Mouse (Mus musculus): Measurements from ENCODE around the gene Lama5. TPM values are rescaled to one million over a fixed set of nuclear protein-coding genes. Genes with fewer than 3 reads are reported as not detected.
A peak's percentile ranks its signal among the peaks of the same experiment; 100 is the strongest.

Lama5 gene
- total and polyA plus RNA-seq, 2 experiments from 2014 or later: 3.5 to 16.5 TPM

DNA sequence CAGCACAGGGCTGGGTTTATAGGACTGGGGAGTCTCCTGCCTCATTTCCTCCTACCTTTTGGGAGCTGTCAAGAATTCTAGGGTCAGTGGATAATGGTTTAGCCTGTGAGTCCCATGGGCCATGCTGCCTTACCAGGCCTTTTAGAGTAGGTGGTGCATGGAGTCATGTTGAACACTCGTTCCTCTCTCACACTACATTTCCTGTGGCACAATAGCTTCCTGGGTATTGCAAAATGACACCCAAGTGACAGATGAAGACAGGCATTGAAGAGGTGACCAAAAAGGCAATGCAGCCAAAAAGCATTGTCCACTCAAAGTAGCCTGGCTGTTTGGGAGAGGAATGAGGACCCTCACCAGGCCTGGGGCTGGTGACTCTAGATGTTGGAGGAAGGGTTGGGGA, 98.0 kb downstream of the Lama5 start:
- Histone ChIP-seq H3K27ac (peak overlapping the region; percentile 2; the same call in 1 of the 2 replicates), H3K36me3 (ENCODE audit: insufficient read depth, low read length) (peaks cover 4% of the 10 kb centered on the region; the same call in 1 of the 2 replicates), H3K4me2 (ENCODE audit: low read depth, low read length) (no peak overlapping the region), H3K4me3 (ENCODE audit: low read length) (no peak overlapping the region), H3K4me1 (ENCODE audit: insufficient read depth, low read length) (peaks cover 14% of the 10 kb centered on the region; the same call in 1 of the 2 replicates), H3K9ac (replicated peaks; ENCODE audit: low read length) (no peak overlapping the region), H3K27me3 (ENCODE audit: insufficient read depth, low read length) (no peaks in the 10 kb centered on the region), H3K9me3 (ENCODE audit: low read length) (no peaks in the 10 kb centered on the region)
- no peak for TF ChIP-seq CTCF (IDR thresholded peaks at IDR 0.05; ENCODE audit: low read depth)
- no peak for DNase-seq (ENCODE audit: low spot score)
- 65% methylated on average over 1 of the region's 1 CpGs for whole genome bisulfite sequencing
- ATAC-seq: no peak

Small RNA genes lying within 50 kb of the gene (microRNA-seq; reads per million reads assigned to microRNA genes)
- gene Mir3091 (0 to 0.88 reads per million in 2 experiments), gene Mir7005 (0 reads per million in 2 experiments)

Other genes with a start within 250 kb of the Lama5 start
- gene Taf4, start 249.2 kb downstream of the Lama5 start, total RNA-seq (2014; rRNA removed): 12.1 and 13.6 TPM in 2 replicates
- 2.5 and 3.0 TPM in 2 replicates for gene Taf4, start 249.2 kb downstream of the Lama5 start, polyA plus RNA-seq (2015; fragmentation: Nextera tagmentation; extraction: Ambion mirVana)
- 88.2 and 102 TPM in 2 replicates for gene Lsm14b, start 200.9 kb downstream of the Lama5 start, total RNA-seq (2014; rRNA removed)
- gene Lsm14b, start 200.9 kb downstream of the Lama5 start, polyA plus RNA-seq (2015; fragmentation: Nextera tagmentation; extraction: Ambion mirVana): 21.0 and 21.3 TPM in 2 replicates
- 196 and 230 TPM in 2 replicates for gene Psma7, start 183.4 kb downstream of the Lama5 start, total RNA-seq (2014; rRNA removed)
- gene Psma7, start 183.4 kb downstream of the Lama5 start, polyA plus RNA-seq (2015; fragmentation: Nextera tagmentation; extraction: Ambion mirVana): 585 TPM in 2 replicates
- gene Ss18l1, start 183.3 kb downstream of the Lama5 start, total RNA-seq (2014; rRNA removed): 80.7 and 100 TPM in 2 replicates
- gene Ss18l1, start 183.3 kb downstream of the Lama5 start, polyA plus RNA-seq (2015; fragmentation: Nextera tagmentation; extraction: Ambion mirVana): 34.2 and 37.2 TPM in 2 replicates
- 17.2 and 17.3 TPM in 2 replicates for gene Mtg2, start 155.3 kb downstream of the Lama5 start, total RNA-seq (2014; rRNA removed)
- gene Mtg2, start 155.3 kb downstream of the Lama5 start, polyA plus RNA-seq (2015; fragmentation: Nextera tagmentation; extraction: Ambion mirVana): 23.3 and 23.9 TPM in 2 replicates
- gene Hrh3, start 121.4 kb downstream of the Lama5 start, total RNA-seq (2014; rRNA removed): 5.9 and 11.4 TPM in 2 replicates
- 3.4 and 3.6 TPM in 2 replicates for gene Hrh3, start 121.4 kb downstream of the Lama5 start, polyA plus RNA-seq (2015; fragmentation: Nextera tagmentation; extraction: Ambion mirVana)
- 39.2 and 44.0 TPM in 2 replicates for gene Osbpl2, start 106.6 kb downstream of the Lama5 start, total RNA-seq (2014; rRNA removed)
- gene Osbpl2, start 106.6 kb downstream of the Lama5 start, polyA plus RNA-seq (2015; fragmentation: Nextera tagmentation; extraction: Ambion mirVana): 56.0 and 57.9 TPM in 2 replicates
- 107 and 119 TPM in 2 replicates for gene Adrm1, start 54.4 kb downstream of the Lama5 start, total RNA-seq (2014; rRNA removed)
- 207 and 210 TPM in 2 replicates for gene Adrm1, start 54.4 kb downstream of the Lama5 start, polyA plus RNA-seq (2015; fragmentation: Nextera tagmentation; extraction: Ambion mirVana)
- 752 and 857 TPM in 2 replicates for gene Rps21, start 31.5 kb upstream of the Lama5 start, total RNA-seq (2014; rRNA removed)
- 445 and 465 TPM in 2 replicates for gene Rps21, start 31.5 kb upstream of the Lama5 start, polyA plus RNA-seq (2015; fragmentation: Nextera tagmentation; extraction: Ambion mirVana)
- 56.8 and 60.5 TPM in 2 replicates for gene Cables2, start 47.6 kb upstream of the Lama5 start, total RNA-seq (2014; rRNA removed)
- 25.1 and 26.4 TPM in 2 replicates for gene Cables2, start 47.6 kb upstream of the Lama5 start, polyA plus RNA-seq (2015; fragmentation: Nextera tagmentation; extraction: Ambion mirVana)
- not detected in 2 replicates for gene Rbbp8nl, start 64.0 kb upstream of the Lama5 start, total RNA-seq (2014; rRNA removed)
- not detected in 2 replicates for gene Rbbp8nl, start 64.0 kb upstream of the Lama5 start, polyA plus RNA-seq (2015; fragmentation: Nextera tagmentation; extraction: Ambion mirVana)
- gene Gata5, start 108.8 kb upstream of the Lama5 start, total RNA-seq (2014; rRNA removed): not detected in 2 replicates
- not detected in 2 replicates for gene Gata5, start 108.8 kb upstream of the Lama5 start, polyA plus RNA-seq (2015; fragmentation: Nextera tagmentation; extraction: Ambion mirVana)
- gene Slco4a1, start 230.4 kb upstream of the Lama5 start, total RNA-seq (2014; rRNA removed): 4.0 and 5.4 TPM in 2 replicates
- 2.0 and 2.9 TPM in 2 replicates for gene Slco4a1, start 230.4 kb upstream of the Lama5 start, polyA plus RNA-seq (2015; fragmentation: Nextera tagmentation; extraction: Ambion mirVana)